Mouse (Mus musculus) T-helper 1 cell (primary cell): ENCODE results near the gene Bcl2l11.

ENCODE experiments used
- in situ Hi-C: fragments of 300-600 bp; cut with MboI, MseI; formaldehyde crosslinking; loops from one replicate; pipeline ENCODE4 v1.15.1; 2025; ENCODE audit warnings: high pct_unique_total_duplicates

The Bcl2l11 gene

DNA sequence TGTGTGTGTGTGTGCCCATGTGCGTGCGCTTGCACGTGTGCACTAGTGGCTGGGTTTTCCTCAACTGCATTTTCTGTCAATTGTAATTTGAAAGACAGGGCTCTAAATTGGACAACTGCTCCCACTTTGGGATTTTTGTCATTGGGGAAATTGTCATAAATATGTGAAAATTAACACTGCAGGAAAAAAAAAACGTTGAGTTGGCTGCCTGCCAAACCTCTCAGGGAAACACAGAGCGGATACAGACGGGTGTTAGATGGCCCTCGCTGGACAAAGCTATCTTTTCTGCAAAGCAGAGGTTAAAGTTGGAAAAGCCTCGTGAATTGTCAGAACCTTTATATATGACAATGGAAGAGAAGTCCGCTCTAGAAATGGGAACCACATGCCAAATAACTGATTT, 84.5 kb downstream of the Bcl2l11 start:
- in situ Hi-C loops, result no loop called here

DNA sequence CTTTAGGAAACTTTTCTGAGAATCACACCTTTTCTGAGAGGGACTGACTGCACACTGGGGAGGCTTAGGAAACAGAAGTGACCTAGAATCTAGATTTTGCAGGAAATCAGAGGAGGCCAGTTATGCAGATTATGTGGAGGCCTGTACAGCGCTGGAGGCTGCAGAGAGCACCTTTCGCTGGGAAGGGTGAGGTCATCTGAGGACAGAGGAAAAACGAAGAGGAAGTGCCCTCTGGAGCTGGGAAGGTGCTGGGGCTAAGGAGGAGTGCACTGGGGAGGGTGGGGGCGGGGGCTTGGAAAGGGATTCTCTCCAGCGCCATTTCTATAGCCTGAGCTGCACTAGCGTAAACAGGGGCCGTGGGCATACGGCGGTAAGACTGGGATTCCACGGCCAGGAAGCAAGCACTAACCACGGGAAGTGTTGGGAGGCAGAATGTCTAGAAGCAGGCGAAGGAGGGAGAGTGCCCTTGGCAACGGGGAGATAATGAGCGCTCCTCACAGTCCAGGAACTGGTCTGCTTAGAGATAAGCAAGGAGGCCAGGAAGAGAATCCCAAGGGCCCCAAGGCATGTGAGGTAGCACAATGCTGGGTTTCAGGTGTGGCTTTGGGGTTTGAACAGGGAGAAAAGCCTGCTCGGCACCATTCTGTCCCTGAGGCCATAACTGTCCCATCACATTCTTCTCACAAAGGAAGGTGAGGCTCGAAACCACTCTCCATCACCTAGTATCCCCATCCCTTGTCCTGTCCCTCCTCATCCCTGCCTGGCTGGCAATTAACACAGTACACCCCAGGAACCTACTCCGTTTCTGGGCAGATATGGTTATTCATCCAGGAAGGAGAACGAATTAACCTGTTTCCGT, 85.4 kb downstream of the Bcl2l11 start:
- in situ Hi-C loops, result no loop called here

DNA sequence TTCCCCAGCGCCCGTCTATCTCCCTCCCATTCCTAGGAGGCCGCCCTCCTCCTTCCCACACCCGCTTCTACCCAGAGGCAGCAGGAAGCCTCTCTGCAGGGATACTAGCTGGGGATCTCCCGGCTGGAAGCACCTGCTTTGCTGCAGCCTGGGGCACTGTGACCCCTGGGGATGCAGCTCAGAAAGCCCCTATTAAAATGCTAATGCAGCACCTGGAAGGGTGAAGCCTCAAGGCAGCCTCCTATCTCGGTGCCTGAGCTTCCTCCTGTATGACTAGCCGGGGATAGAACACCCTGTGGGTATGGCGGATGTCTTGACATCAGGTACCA, 86.0 kb downstream of the Bcl2l11 start:
- in situ Hi-C loops, result no loop called here
